Mouse (Mus musculus) CH12.LX (cell line): ENCODE results near the gene Dram2. TPM values are rescaled to one million over a fixed set of nuclear protein-coding genes. Genes with fewer than 3 reads are reported as not detected.

Experiments used
- DNase-seq: peaks from one replicate; pipeline ENCODE4 v3.0.0-alpha.2; 2013; ENCODE audit errors: extremely low read depth
- H3K27ac ChIP-seq: 2 replicates; pipeline ENCODE4 v1.5.1; 2012; ENCODE audit warnings: low read depth, mild to moderate bottlenecking, control low read depth, moderate library complexity; ENCODE audit not compliant: insufficient read depth
- H3K27me3 ChIP-seq: replicated peaks from 2 replicates; pipeline ENCODE3; 2012; ENCODE audit warnings: inconsistent platforms
- H3K36me3 ChIP-seq, 2 experiments: replicated peaks in 1 of 2; 2 replicates each; pipeline versions ENCODE3 to v1.6.1; 2012; ENCODE audit warnings: inconsistent platforms in 1 of 2, low read length in 1 of 2, mild to moderate bottlenecking in 1 of 2, mixed read lengths in 1 of 2, moderate library complexity in 1 of 2; ENCODE audit not compliant: control insufficient read depth in 1 of 2, insufficient read depth in 1 of 2
- H3K4me1 ChIP-seq, 2 experiments: 2 replicates each; pipeline ENCODE4 v1.6.1; 2012; ENCODE audit warnings: inconsistent platforms in 1 of 2, moderate library complexity in 1 of 2; ENCODE audit not compliant: insufficient read depth in 2 of 2, control insufficient read depth in 1 of 2
- H3K4me2 ChIP-seq: 2 replicates; pipeline ENCODE4 v1.6.1; 2012; ENCODE audit warnings: low read depth, mild to moderate bottlenecking, control low read depth; ENCODE audit not compliant: poor library complexity, insufficient read depth, severe bottlenecking
- H3K4me3 ChIP-seq, 3 experiments: fragments of 150-350 bp in 1 of 3; sonication (generic) in 1 of 3; replicated peaks in 1 of 3; 2 replicates each; pipeline versions ENCODE3 to v1.5.1; 2011 to 2012; ENCODE audit warnings: low read depth in 2 of 3, low read length in 2 of 3, mild to moderate bottlenecking in 2 of 3, moderate library complexity in 2 of 3, control low read depth in 1 of 3, improper control_type of control experiment in 1 of 3, inconsistent platforms in 1 of 3, mixed read lengths in 1 of 3; ENCODE audit not compliant: poor library complexity in 1 of 3
- H3K79me2 ChIP-seq: replicated peaks from 2 replicates; pipeline ENCODE4 v1.6.1; 2012; ENCODE audit warnings: mild to moderate bottlenecking, moderate library complexity; ENCODE audit not compliant: control insufficient read depth, poor library complexity, insufficient read depth, severe bottlenecking; ENCODE audit errors: extremely low read depth
- H3K9ac ChIP-seq: 2 replicates; pipeline ENCODE4 v1.6.1; 2012; ENCODE audit warnings: low read depth, mild to moderate bottlenecking, control low read depth, moderate library complexity; ENCODE audit not compliant: insufficient read depth
- H3K9me3 ChIP-seq: replicated peaks from 2 replicates; pipeline ENCODE3; 2012; ENCODE audit warnings: low read length, inconsistent platforms, mixed read lengths
- BHLHE40 ChIP-seq: IDR thresholded peaks from 2 replicates; pipeline ENCODE4 v1.6.1; 2011; ENCODE audit warnings: mild to moderate bottlenecking, low read depth, low read length, improper control_type of control experiment
- CHD2 ChIP-seq: IDR thresholded peaks from 2 replicates; pipeline ENCODE4 v1.6.1; 2011; ENCODE audit warnings: low read length, improper control_type of control experiment
- ETS1 ChIP-seq: conservative IDR thresholded peaks from 2 replicates; pipeline ENCODE4 v1.6.1; 2012; ENCODE audit warnings: low read depth, mild to moderate bottlenecking, inconsistent platforms, low read length, improper control_type of control experiment, moderate library complexity
- HCFC1 ChIP-seq: IDR thresholded peaks from 2 replicates; pipeline ENCODE4 v1.6.1; 2012; ENCODE audit warnings: low read depth, mild to moderate bottlenecking, inconsistent platforms, low read length, improper control_type of control experiment
- JUN ChIP-seq: IDR thresholded peaks from 2 replicates; pipeline ENCODE4 v1.6.1; 2011; ENCODE audit warnings: low read depth, mild to moderate bottlenecking, low read length, improper control_type of control experiment, moderate library complexity; ENCODE audit not compliant: insufficient read depth
- MAZ ChIP-seq: IDR thresholded peaks from 2 replicates; pipeline ENCODE4 v1.6.1; 2012; ENCODE audit warnings: low read depth, mild to moderate bottlenecking, inconsistent platforms, low read length, improper control_type of control experiment, moderate library complexity
- NRF1 ChIP-seq: IDR thresholded peaks from 2 replicates; pipeline ENCODE4 v1.6.1; 2014; ENCODE audit warnings: low read depth, mild to moderate bottlenecking, inconsistent platforms, low read length, improper control_type of control experiment, moderate library complexity
- PAX5 ChIP-seq: IDR thresholded peaks from 2 replicates; pipeline ENCODE4 v1.6.1; 2012; ENCODE audit warnings: low read length, inconsistent platforms, mixed read lengths
- POLR2A ChIP-seq: IDR thresholded peaks from 2 replicates; pipeline ENCODE4 v1.6.1; 2011; ENCODE audit warnings: low read depth, mild to moderate bottlenecking, improper control_type of control experiment, low read length
- RAD21 ChIP-seq: IDR thresholded peaks from 2 replicates; pipeline ENCODE4 v1.6.1; 2011; ENCODE audit warnings: low read depth, mild to moderate bottlenecking, low read length, improper control_type of control experiment, moderate library complexity
- RCOR1 ChIP-seq: conservative IDR thresholded peaks from 2 replicates; pipeline ENCODE4 v1.6.1; 2012; ENCODE audit warnings: low read depth, mild to moderate bottlenecking, inconsistent platforms, low read length, improper control_type of control experiment
- SIN3A ChIP-seq: IDR thresholded peaks from 2 replicates; pipeline ENCODE4 v1.6.1; 2012; ENCODE audit warnings: low read length, improper control_type of control experiment, inconsistent platforms
- TCF12 ChIP-seq: IDR thresholded peaks from 2 replicates; pipeline ENCODE4 v1.6.1; 2014; ENCODE audit warnings: low read depth, mild to moderate bottlenecking, inconsistent platforms, low read length, improper control_type of control experiment
- UBTF ChIP-seq: IDR thresholded peaks from 2 replicates; pipeline ENCODE4 v1.6.1; 2012; ENCODE audit warnings: low read depth, mild to moderate bottlenecking, inconsistent platforms, low read length, improper control_type of control experiment, moderate library complexity
- USF1 ChIP-seq: IDR thresholded peaks from 2 replicates; pipeline ENCODE4 v1.6.1; 2014; ENCODE audit warnings: low read depth, mild to moderate bottlenecking, inconsistent platforms, low read length, improper control_type of control experiment
- ZC3H11A ChIP-seq: IDR thresholded peaks from 2 replicates; pipeline ENCODE4 v1.6.1; 2012; ENCODE audit warnings: low read depth, mild to moderate bottlenecking, inconsistent platforms, low read length, improper control_type of control experiment
- ZMIZ1 ChIP-seq: IDR thresholded peaks from 2 replicates; pipeline ENCODE4 v1.6.1; 2012; ENCODE audit warnings: low read depth, mild to moderate bottlenecking, inconsistent platforms, low read length, improper control_type of control experiment
- ZNF384 ChIP-seq: IDR thresholded peaks from 2 replicates; pipeline ENCODE4 v1.6.1; 2012; ENCODE audit warnings: low read depth, low read length, improper control_type of control experiment, inconsistent platforms
- dilution Hi-C: fragments of 300-500 bp; cut with MboI; formaldehyde crosslinking; loops from 2 replicates; pipeline ENCODE4 v1.14.3; 2020; ENCODE audit warnings: low sequenced_read_pairs; ENCODE audit not compliant: extremely low pct_unique_long_range_greater_than_20kb, extremely low pct_ligation_motif_present
- in situ Hi-C: fragments of 300-500 bp; cut with MboI; formaldehyde crosslinking; loops from 3 replicates; pipeline ENCODE4 v1.14.3; 2019; ENCODE audit warnings: low sequenced_read_pairs, low pct_ligation_motif_present, low pct_unique_long_range_greater_than_20kb, mixed read lengths
- polyA plus RNA-seq: library from polyadenylated mRNA; unstranded; fragments of >175 nt; gene quantifications from 2 replicates; pipeline ENCODE4 v1.2.1, GENCODE M21; 2012; ENCODE audit warnings: low read depth; ENCODE audit not compliant: insufficient read length
- total RNA-seq, 2 experiments: library from RNA; depleted of rRNA; stranded (reverse); fragments of 300-350 nt in 1 of 2; fragments of >200 nt in 1 of 2; gene quantifications; 2 replicates each; pipeline ENCODE4 v1.2.3; 2012 to 2014

Dram2 gene
- total and polyA plus RNA-seq, 3 experiments, result 20.3 to 62.4 (median 51.2) TPM

GRCm38 (mm10) chr3:106522730-106523129 is 24.9 kb upstream of the Dram2 start:
- Histone ChIP-seq H3K9me3 (no peaks in the 10 kb centered on the region), H3K4me1 (no peaks in the 10 kb centered on the region), H3K27ac (no peak overlapping the region), H3K27me3 (no peaks in the 10 kb centered on the region), H3K4me3 (no peak overlapping the region), H3K36me3 (peaks cover 0 to 10% of the 10 kb centered on the region in 2 experiments), H3K4me2 (no peak overlapping the region), H3K9ac (no peak overlapping the region), H3K79me2 (no peaks in the 10 kb centered on the region)
- TF ChIP-seq SIN3A, result no peak
- dilution Hi-C loops, result no loop called here
- DNase-seq, result no peak
- in situ Hi-C loops, result no loop called here

- Histone ChIP-seq H3K27ac (no peak overlapping the region), H3K79me2 (no peaks in the 10 kb centered on the region), H3K36me3 (peaks cover 0 to 12% of the 10 kb centered on the region in 2 experiments), H3K4me1 (no peaks in the 10 kb centered on the region), H3K4me3 (no peak overlapping the region), H3K9me3 (no peaks in the 10 kb centered on the region), H3K4me2 (no peak overlapping the region), H3K9ac (no peak overlapping the region), H3K27me3 (no peaks in the 10 kb centered on the region)
- no peak for DNase-seq
- TF ChIP-seq POLR2A, result no peak
- TF ChIP-seq CHD2, result no peak
- no peak for TF ChIP-seq UBTF
- TF ChIP-seq ETS1, result no peak
- no peak for TF ChIP-seq USF1
- no peak for TF ChIP-seq BHLHE40
- TF ChIP-seq ZMIZ1, result no peak
- no peak for TF ChIP-seq RAD21
- TF ChIP-seq HCFC1, result no peak
- no peak for TF ChIP-seq ZNF384
- TF ChIP-seq MAZ, result no peak
- TF ChIP-seq RCOR1, result no peak
- no peak for TF ChIP-seq NRF1
- no peak for TF ChIP-seq PAX5
- no peak for TF ChIP-seq JUN
- no peak for TF ChIP-seq ZC3H11A
- no peak for TF ChIP-seq TCF12
- in situ Hi-C loops (no loop called here), dilution Hi-C loops (no loop called here)
Measured at GRCm38 (mm10) chr3:106526411-106526810, 21.2 kb upstream of the Dram2 start.
